Comparison of ENCODE assay signal across 8 mouse cellular contexts in the genomic region with DNA sequence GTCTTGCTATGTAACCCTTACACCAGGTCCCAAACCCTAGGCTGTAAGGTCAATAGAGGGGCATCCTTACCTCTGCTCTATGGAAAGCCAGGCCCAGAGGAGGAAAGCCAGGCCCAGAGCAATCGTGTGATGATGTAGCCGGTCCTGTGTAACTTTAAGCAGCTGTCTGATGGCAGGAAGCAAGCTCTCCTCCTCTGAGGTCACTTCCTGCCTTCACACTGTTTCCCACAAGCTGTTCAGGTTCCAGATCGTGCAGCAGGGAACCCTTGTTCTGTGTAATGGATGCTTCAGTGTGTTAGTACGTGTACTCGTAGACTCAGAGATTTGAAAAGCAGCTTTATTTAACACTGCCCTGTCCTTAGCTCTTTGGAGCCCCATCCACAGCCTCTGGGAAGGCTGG. TPM values are rescaled to one million over a fixed set of nuclear protein-coding genes. Genes with fewer than 3 reads are reported as not detected.
DNase-seq lines count a peak whose midpoint lies in the region; TF ChIP-seq lines count a peak whose summit lies in the region.

No protein-coding gene starts in this region.

- H3K79me2 ChIP-seq in MEL (ENCODE audit: control insufficient read depth, insufficient read depth, low read length, poor library complexity): no peaks in the 10 kb centered on the region

- peak overlapping the region; percentile 70 for H3K27ac ChIP-seq in MEL (ENCODE audit: control insufficient read depth, low read depth, low read length)

- peak overlapping the region; percentile 36 for H3K9ac ChIP-seq in MEL (ENCODE audit: control insufficient read depth, low read depth, low read length, poor library complexity, severe bottlenecking)

- TF ChIP-seq POLR2A in MEL (IDR thresholded peaks at IDR 0.05; ENCODE audit: control insufficient read depth in 1 of 2, insufficient read depth in 1 of 2, low read depth in 1 of 2, low read length in 2 of 2, poor library complexity in 1 of 2): peak; percentile 42 to 57; a peak in 3 of 4 replicates

- H3K36me3 ChIP-seq in MEL (ENCODE audit: control insufficient read depth in 1 of 2, insufficient read depth in 2 of 2, low read length in 2 of 2): peaks cover 0 to 9% of the 10 kb centered on the region in 2 experiments; a peak in 2 of 4 replicates

- TF ChIP-seq EP300 in MEL (IDR thresholded peaks at IDR 0.05; ENCODE audit: low read depth in 1 of 2, low read length in 2 of 2): no peak

- TF ChIP-seq CTCF in MEL (IDR thresholded peaks at IDR 0.05 in 2 of 3, conservative IDR thresholded peaks at IDR 0.05 in 1 of 3; ENCODE audit: control insufficient read depth in 1 of 3, insufficient read depth in 1 of 3, low read depth in 2 of 3, low read length in 3 of 3, poor library complexity in 1 of 3, severe bottlenecking in 1 of 3): no peak

- no peaks in the 10 kb centered on the region for H3K27me3 ChIP-seq in MEL (ENCODE audit: control insufficient read depth in 1 of 2, insufficient read depth in 2 of 2, low read length in 2 of 2)

- peak; percentile 60 for DNase-seq in CD4-positive helper T cell, adult 2 months (ENCODE audit: low read depth, low spot score)
- DNase-seq in MEL (ENCODE audit: low read depth, low spot score): peak; percentile 74
- DNase-seq in heart, postnatal 10 days: peak; percentile 58 to 67
- DNase-seq in lung, postnatal 10 days: peak; percentile 45
- no peak for DNase-seq in frontal cortex, postnatal 36 days (ENCODE audit: low spot score in 2 of 2)
- no peak for DNase-seq in B cell, adult 2 months
- no peak for DNase-seq in gastrocnemius, postnatal 14 days
- DNase-seq in layer of hippocampus, postnatal 36 days: no peak

- peaks cover 5 to 15% of the 10 kb centered on the region in 2 experiments for H3K4me1 ChIP-seq in MEL (ENCODE audit: control insufficient read depth in 1 of 2, insufficient read depth in 2 of 2, low read length in 2 of 2)

- peak overlapping the region; percentile 45 to 61 for H3K4me3 ChIP-seq in MEL (ENCODE audit: control insufficient read depth in 1 of 2, insufficient read depth in 1 of 2, low read depth in 2 of 2, low read length in 2 of 2)

- no peak for TF ChIP-seq RAD21 in MEL (IDR thresholded peaks at IDR 0.05; ENCODE audit: low read depth, low read length)

- no peaks in the 10 kb centered on the region for H3K9me3 ChIP-seq in MEL (replicated peaks; ENCODE audit: insufficient read depth, low read length)

- intact Hi-C loops in heart, postnatal 10 days (cut with DNase I): loop anchor here (5.0 kb wide), 1 partner anchor 50 kb away; no protein-coding TSS in a partner anchor
- intact Hi-C loops in gastrocnemius, postnatal 14 days (cut with DNase I; ENCODE audit: low total_unique reads): no loop called here

TF ChIP-seq in MEL, 35 proteins besides CTCF, POLR2A, EP300 and RAD21:
- TF ChIP-seq NRF1 (IDR thresholded peaks at IDR 0.05; ENCODE audit: insufficient read depth, low read depth, low read length, poor library complexity, severe bottlenecking) (no peak), MYC (IDR thresholded peaks at IDR 0.05; ENCODE audit: low read depth, low read length) (no peak), ZC3H11A (IDR thresholded peaks at IDR 0.05; ENCODE audit: low read depth, low read length) (no peak), SIN3A (IDR thresholded peaks at IDR 0.05; ENCODE audit: low read length) (peak; percentile 29; the same call in 1 of the 2 replicates), UBTF (IDR thresholded peaks at IDR 0.05; ENCODE audit: borderline replicate concordance, insufficient read depth, low read depth, low read length) (no peak), TBP (IDR thresholded peaks at IDR 0.05; ENCODE audit: low read depth, low read length) (no peak), CHD1 (IDR thresholded peaks at IDR 0.05; ENCODE audit: low read depth, low read length) (no peak), HCFC1 (IDR thresholded peaks at IDR 0.05; ENCODE audit: low read depth, low read length) (peak; percentile 65), NELFE (IDR thresholded peaks at IDR 0.05; ENCODE audit: low read depth, low read length) (peak; percentile 45; the same call in 1 of the 2 replicates), USF2 (IDR thresholded peaks at IDR 0.05; ENCODE audit: borderline replicate concordance in 1 of 2, insufficient read depth in 1 of 2, low read depth in 1 of 2, low read length in 2 of 2) (no peak), CHD2 (IDR thresholded peaks at IDR 0.05; ENCODE audit: low read length) (no peak), ZNF384 (IDR thresholded peaks at IDR 0.05; ENCODE audit: low read depth, low read length) (no peak), BHLHE40 (IDR thresholded peaks at IDR 0.05; ENCODE audit: borderline replicate concordance, low read depth, low read length) (no peak), JUND (IDR thresholded peaks at IDR 0.05; ENCODE audit: low read depth, low read length) (no peak)

RNA-seq across cellular contexts. Expression of a gene that starts 55.1 kb away (rescaled TPM):
- 117 and 146 TPM in 2 replicates for total RNA-seq in MEL (2012; rRNA removed)
- polyA plus RNA-seq in MEL (2012; ENCODE audit: insufficient read depth in 1 of 2, insufficient read length in 2 of 2, low read depth in 1 of 2, low replicate concordance in 2 of 2, missing spikeins in 1 of 2): 100 to 1,000 TPM in 1 of 2 experiments, not detected in 1; 140 TPM
- total RNA-seq in heart, postnatal 10 days (2021): 100 to 1,000 TPM; 166 to 180 TPM
- 100 to 1,000 TPM; 148 to 151 TPM for total RNA-seq in gastrocnemius, postnatal 14 days (2021)
- 10 to 100 TPM; 74.5 to 77.0 TPM for total RNA-seq in layer of hippocampus, postnatal 36 days (2021)

Comparison
In these comparisons a context has a peak if more than half of its experiments do, and no peak if none do; other contexts are left out.
1. DNase-seq: peak in CD4-positive helper T cell, adult 2 months (single experiment), MEL (single experiment), heart, postnatal 10 days (2 of 2) and lung, postnatal 10 days (single experiment); none in frontal cortex, postnatal 36 days (0 of 2), B cell, adult 2 months (0 of 2), gastrocnemius, postnatal 14 days (single experiment) and layer of hippocampus, postnatal 36 days (0 of 2).